Mouse (Mus musculus): ENCODE data around the gene Tmem132b. TPM values are rescaled to one million over a fixed set of nuclear protein-coding genes. Genes with fewer than 3 reads are reported as not detected.

Tmem132b gene
- total RNA-seq, 2 experiments from 2014 or later: not detected

Other genes with a start within 250 kb of the Tmem132b start
- 10 to 100 TPM; 29.6 to 35.2 TPM for gene Scarb1, start 190.7 kb upstream of the Tmem132b start, total RNA-seq (2021)
- under 1 TPM in 1 of 2 experiments, not detected in 1; 0.22 TPM for gene Gm10382, start 142.5 kb upstream of the Tmem132b start, total RNA-seq (2021)
- 1,000 to 10,000 TPM in 1 of 2 experiments, 100 to 1,000 TPM in 1; 907 to 1,197 TPM for gene Ubc, start 141.6 kb upstream of the Tmem132b start, total RNA-seq (2021)
- 10 to 100 TPM; 10.2 to 10.6 TPM for gene Dhx37, start 97.7 kb upstream of the Tmem132b start, total RNA-seq (2021)
- 10 to 100 TPM; 49.0 to 57.6 TPM for gene Bri3bp, start 90.2 kb upstream of the Tmem132b start, total RNA-seq (2021)
- gene Aacs, start 56.0 kb upstream of the Tmem132b start, total RNA-seq (2021): 1 to 10 TPM; 3.0 to 4.1 TPM

Data from heart, postnatal 25 days (tissue).